Mouse (Mus musculus): ENCODE results near the gene Myo15b.

DNA sequence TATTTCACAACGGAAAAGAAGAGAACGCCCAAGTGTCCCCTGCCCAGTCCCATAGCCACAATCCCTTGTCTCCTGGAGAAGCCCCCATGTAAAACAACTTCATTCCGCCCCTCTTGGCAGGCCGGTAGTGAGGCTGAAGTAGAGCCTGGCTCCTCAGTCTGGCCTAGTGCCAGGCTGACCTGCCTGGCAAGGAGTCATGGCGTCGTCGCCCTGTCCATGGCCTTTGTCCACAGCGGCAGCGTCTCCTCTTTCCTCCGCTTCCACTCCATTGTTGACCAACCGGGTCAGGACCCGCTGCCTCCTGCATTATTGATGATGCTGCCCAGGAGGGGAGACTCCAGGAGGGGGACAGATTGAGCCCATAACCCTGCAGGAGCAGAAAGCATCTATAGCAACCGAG is 270 bp upstream of the Myo15b start:
- TF ChIP-seq CTCF (IDR thresholded peaks at IDR 0.05; ENCODE audit: control insufficient read depth, insufficient read depth, insufficient replicate concordance, low read depth, low read length) (no peak), POLR2A (IDR thresholded peaks at IDR 0.05; ENCODE audit: control insufficient read depth, low read depth, low read length) (no peak)
